Mouse (Mus musculus) liver, embryonic 15.5 days (tissue): ENCODE data around the gene Fads2. TPM values are rescaled to one million over a fixed set of nuclear protein-coding genes. Genes with fewer than 3 reads are reported as not detected.

Experiments
- ATAC-seq: fragments of 200-750 bp; cut with Nextera tagmentation; 2 replicates; pipeline ENCODE4 v1.8.0; 2017; ENCODE audit warnings: moderate number of reproducible peaks, mild to moderate bottlenecking, moderate library complexity; ENCODE audit not compliant: insufficient read depth
- H3K27ac ChIP-seq: fragments of 300-500 bp; sonication (generic); replicated peaks from 2 replicates; pipeline ENCODE4 v1.5.1; 2015; ENCODE audit warnings: mild to moderate bottlenecking, inconsistent platforms
- H3K27me3 ChIP-seq: fragments of 300-500 bp; sonication (generic); 2 replicates; pipeline ENCODE4 v1.6.1; 2015; ENCODE audit warnings: mild to moderate bottlenecking, inconsistent platforms
- H3K36me3 ChIP-seq: fragments of 300-500 bp; sonication (generic); replicated peaks from 2 replicates; pipeline ENCODE4 v1.6.1; 2015; ENCODE audit warnings: moderate library complexity, mild to moderate bottlenecking, inconsistent platforms
- H3K4me1 ChIP-seq: fragments of 300-500 bp; sonication (generic); replicated peaks from 2 replicates; pipeline ENCODE4 v1.6.1; 2015; ENCODE audit warnings: inconsistent platforms
- H3K4me2 ChIP-seq: fragments of 300-500 bp; sonication (generic); 2 replicates; pipeline ENCODE4 v1.6.1; 2015; ENCODE audit warnings: moderate library complexity, mild to moderate bottlenecking, inconsistent platforms
- H3K4me3 ChIP-seq: fragments of 300-500 bp; sonication (generic); replicated peaks from 2 replicates; pipeline ENCODE4 v1.5.1; 2015; ENCODE audit warnings: mild to moderate bottlenecking, inconsistent platforms
- H3K9ac ChIP-seq: fragments of 300-500 bp; sonication (generic); 2 replicates; pipeline ENCODE4 v1.6.1; 2015; ENCODE audit warnings: moderate library complexity, mild to moderate bottlenecking, inconsistent platforms
- H3K9me3 ChIP-seq: fragments of 300-500 bp; sonication (generic); replicated peaks from 2 replicates; pipeline ENCODE4 v1.6.1; 2016; ENCODE audit warnings: inconsistent platforms
- WGBS: fragments of 180-500 bp; shearing (Covaris S2); methylation state at CpG from one replicate; pipeline ENCODE4 v1.1.7; 2015; ENCODE audit warnings: mixed read lengths; ENCODE audit not compliant: insufficient replicate concordance; 5-methylcytosine and 5-hydroxymethylcytosine counted together
- polyA plus RNA-seq: library from polyadenylated mRNA; unstranded; fragments of >200 nt; fragmentation: Nextera tagmentation; extraction: Ambion mirVana; gene quantifications from 2 replicates; pipeline ENCODE4 v1.2.1, GENCODE M21; 2015

Fads2 gene
- polyA plus RNA-seq, 1 experiment from 2014 or later: 89.7 TPM

- Histone ChIP-seq H3K9ac (no peak overlapping the region), H3K9me3 (no peaks in the 10 kb centered on the region), H3K27me3 (no peaks in the 10 kb centered on the region), H3K4me2 (no peak overlapping the region), H3K4me3 (no peak overlapping the region), H3K4me1 (peaks cover under 1% of the 10 kb centered on the region; the same call in 1 of the 2 replicates), H3K27ac (no peak overlapping the region), H3K36me3 (peaks cover 93% of the 10 kb centered on the region)
- 77% methylated on average over 4 of the region's 4 CpGs for WGBS
- no peak for ATAC-seq
Observed at GRCm38 (mm10) chr19:10071892-10072291, 29.7 kb downstream of the Fads2 start.

DNA sequence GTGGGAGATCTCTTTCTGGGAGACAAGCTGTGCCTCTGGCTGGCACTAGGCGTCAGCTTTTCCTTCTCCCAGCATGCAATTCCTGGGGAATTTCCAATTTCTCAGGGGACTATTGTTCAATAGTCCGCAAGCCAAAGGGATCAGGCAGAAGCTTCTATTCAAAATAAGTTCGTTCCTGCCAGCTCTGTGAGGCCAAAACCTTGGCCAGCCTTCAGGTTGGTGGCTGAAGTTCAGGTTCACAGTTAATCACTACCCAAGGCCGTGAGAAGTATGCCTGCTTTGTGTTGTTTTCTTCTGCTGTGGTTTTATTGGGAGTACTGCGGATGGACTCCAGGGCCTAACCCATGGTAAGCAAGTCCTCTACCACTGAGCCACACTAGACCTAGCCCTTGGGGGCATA is 30.4 kb downstream of the Fads2 start:
- Histone ChIP-seq H3K9me3 (no peaks in the 10 kb centered on the region), H3K9ac (no peak overlapping the region), H3K36me3 (peaks cover 87% of the 10 kb centered on the region), H3K4me2 (no peak overlapping the region), H3K27me3 (no peaks in the 10 kb centered on the region), H3K27ac (no peak overlapping the region), H3K4me3 (no peak overlapping the region), H3K4me1 (peaks cover 7% of the 10 kb centered on the region)
- no peak for ATAC-seq
- WGBS: 75% methylated on average over 5 of the region's 5 CpGs

- Histone ChIP-seq H3K9ac (no peak overlapping the region), H3K27me3 (no peaks in the 10 kb centered on the region), H3K36me3 (peaks cover 85% of the 10 kb centered on the region), H3K4me1 (peaks cover 15% of the 10 kb centered on the region), H3K9me3 (no peaks in the 10 kb centered on the region), H3K4me2 (no peak overlapping the region), H3K27ac (no peak overlapping the region), H3K4me3 (no peak overlapping the region)
- WGBS: 74% methylated on average over 8 of the region's 8 CpGs
- no peak for ATAC-seq
Observed at GRCm38 (mm10) chr19:10070186-10070980, 31.2 kb downstream of the Fads2 start.

DNA sequence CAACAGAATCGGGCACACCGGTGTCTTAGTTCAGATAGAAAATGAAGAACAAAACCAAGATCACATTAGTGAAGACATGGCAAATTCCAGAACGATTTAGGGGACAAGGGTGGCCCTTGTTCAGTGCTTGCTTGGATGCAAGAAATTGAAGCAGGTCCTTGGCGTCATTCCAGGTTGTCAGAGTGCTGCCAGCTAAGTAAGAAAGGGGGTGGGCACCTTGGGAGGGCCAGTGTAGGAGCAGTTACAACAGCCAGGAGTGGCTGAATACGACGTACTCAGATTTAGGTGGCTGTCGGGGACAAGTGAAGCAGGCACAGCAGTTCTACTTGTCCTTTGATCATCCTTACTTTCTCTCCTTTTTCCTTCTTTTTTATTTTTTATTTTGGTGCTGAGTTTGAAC is 33.8 kb downstream of the Fads2 start:
- H3K9me3 ChIP-seq: no peaks in the 10 kb centered on the region
- H3K9ac ChIP-seq: no peak overlapping the region
- no peak overlapping the region for H3K27ac ChIP-seq
- no peak overlapping the region for H3K4me2 ChIP-seq
- WGBS: 72% methylated on average over 7 of the region's 7 CpGs
- peaks cover 28% of the 10 kb centered on the region for H3K4me1 ChIP-seq
- peaks cover 78% of the 10 kb centered on the region for H3K36me3 ChIP-seq
- no peak overlapping the region for H3K4me3 ChIP-seq
- no peak for ATAC-seq
- no peaks in the 10 kb centered on the region for H3K27me3 ChIP-seq

DNA sequence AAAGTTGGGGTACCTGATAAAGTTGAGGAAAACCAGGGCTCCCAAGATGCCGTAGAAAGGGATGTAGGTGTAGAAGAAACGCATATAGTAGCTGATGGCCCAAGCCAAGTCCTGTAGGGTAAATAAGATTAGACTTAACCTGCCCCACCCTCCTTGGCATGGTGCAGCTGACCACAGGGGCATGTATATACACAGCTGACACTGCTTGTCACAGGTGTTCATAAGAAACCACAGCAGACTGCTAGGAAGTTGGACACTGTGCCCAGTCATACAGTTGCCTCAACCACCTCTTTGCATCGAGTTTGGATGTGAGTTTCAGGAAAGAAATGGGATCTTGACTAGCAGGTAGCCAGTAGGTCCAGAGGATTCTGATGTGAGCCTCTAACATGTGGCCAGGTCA is 35.0 kb downstream of the Fads2 start:
- Histone ChIP-seq H3K27ac (no peak overlapping the region), H3K36me3 (peaks cover 78% of the 10 kb centered on the region), H3K4me3 (no peak overlapping the region), H3K27me3 (no peaks in the 10 kb centered on the region), H3K4me1 (peaks cover 40% of the 10 kb centered on the region), H3K9ac (no peak overlapping the region), H3K9me3 (no peaks in the 10 kb centered on the region), H3K4me2 (no peak overlapping the region)
- 64% methylated on average over 3 of the region's 3 CpGs for WGBS
- ATAC-seq: no peak

- no peaks in the 10 kb centered on the region for H3K27me3 ChIP-seq
- WGBS: 42% methylated on average over 4 of the region's 4 CpGs
- H3K4me3 ChIP-seq: no peak overlapping the region
- H3K36me3 ChIP-seq: peaks cover 75% of the 10 kb centered on the region
- no peak overlapping the region for H3K9ac ChIP-seq
- peak overlapping the region; percentile 38; the same call in 1 of the 2 replicates for H3K27ac ChIP-seq
- no peak for ATAC-seq
- no peaks in the 10 kb centered on the region for H3K9me3 ChIP-seq
- no peak overlapping the region for H3K4me2 ChIP-seq
- H3K4me1 ChIP-seq: peaks cover 43% of the 10 kb centered on the region
Observed at GRCm38 (mm10) chr19:10066189-10066500, 35.4 kb downstream of the Fads2 start.

- WGBS: 30% methylated on average over 5 of the region's 5 CpGs
Observed at GRCm38 (mm10) chr19:10065465-10066188, 35.9 kb downstream of the Fads2 start.

DNA sequence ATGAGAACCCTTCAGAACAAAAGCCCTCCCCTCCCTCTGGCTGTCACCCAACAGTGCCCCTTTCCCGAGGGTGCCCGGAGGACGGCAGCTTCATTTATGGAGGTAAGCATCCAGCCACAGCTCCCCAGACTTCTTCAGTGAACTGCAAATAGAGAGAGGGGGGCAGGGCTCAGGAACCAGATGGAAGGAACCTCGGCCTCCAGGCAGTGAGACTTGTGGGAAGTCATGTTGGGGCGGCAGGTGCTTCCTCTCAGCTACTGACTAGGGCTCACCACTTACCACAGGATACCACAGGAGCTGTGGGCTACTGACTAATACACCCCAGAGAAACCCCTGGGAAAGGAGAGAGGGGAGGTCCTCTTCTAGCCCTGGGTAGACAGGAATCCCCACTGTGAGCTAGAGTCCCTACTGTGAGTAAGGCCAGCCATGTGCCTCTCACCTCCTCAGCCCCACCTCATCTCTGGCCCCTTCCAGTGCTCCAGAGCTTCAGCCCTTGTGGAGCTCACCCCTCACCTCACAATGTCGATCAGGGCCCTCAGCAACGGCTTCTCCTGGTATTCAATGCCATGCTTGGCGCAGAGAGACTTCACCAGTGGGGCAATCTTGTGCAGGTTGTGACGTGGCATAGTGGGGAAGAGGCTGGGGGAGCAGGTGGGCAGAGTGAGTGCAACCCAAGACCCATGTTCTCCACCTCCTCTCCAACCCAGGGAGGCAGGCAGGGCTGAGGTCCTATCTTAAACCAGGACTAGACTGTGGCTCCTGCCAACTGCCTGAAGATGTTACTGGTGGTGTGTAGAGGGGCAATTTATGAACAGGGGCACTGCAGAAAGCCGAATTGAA is 37.2 kb downstream of the Fads2 start:
- Histone ChIP-seq H3K27ac (no peak overlapping the region), H3K4me1 (peaks cover 61% of the 10 kb centered on the region), H3K4me2 (no peak overlapping the region), H3K4me3 (no peak overlapping the region), H3K9ac (no peak overlapping the region), H3K27me3 (no peaks in the 10 kb centered on the region), H3K9me3 (no peaks in the 10 kb centered on the region), H3K36me3 (peaks cover 59% of the 10 kb centered on the region)
- ATAC-seq: no peak
- WGBS: 50% methylated on average over 10 of the region's 10 CpGs

More at GRCm38 (mm10) chr19:10065465-10066188, 35.9 kb downstream of the Fads2 start:
- Histone ChIP-seq H3K27me3 (no peaks in the 10 kb centered on the region), H3K27ac (peak overlapping the region; percentile 38; the same call in 1 of the 2 replicates), H3K9me3 (no peaks in the 10 kb centered on the region), H3K4me1 (peaks cover 48% of the 10 kb centered on the region), H3K4me3 (no peak overlapping the region), H3K36me3 (peaks cover 71% of the 10 kb centered on the region), H3K4me2 (no peak overlapping the region), H3K9ac (no peak overlapping the region)
- ATAC-seq: no peak; the same call in 1 of the 2 replicates

DNA sequence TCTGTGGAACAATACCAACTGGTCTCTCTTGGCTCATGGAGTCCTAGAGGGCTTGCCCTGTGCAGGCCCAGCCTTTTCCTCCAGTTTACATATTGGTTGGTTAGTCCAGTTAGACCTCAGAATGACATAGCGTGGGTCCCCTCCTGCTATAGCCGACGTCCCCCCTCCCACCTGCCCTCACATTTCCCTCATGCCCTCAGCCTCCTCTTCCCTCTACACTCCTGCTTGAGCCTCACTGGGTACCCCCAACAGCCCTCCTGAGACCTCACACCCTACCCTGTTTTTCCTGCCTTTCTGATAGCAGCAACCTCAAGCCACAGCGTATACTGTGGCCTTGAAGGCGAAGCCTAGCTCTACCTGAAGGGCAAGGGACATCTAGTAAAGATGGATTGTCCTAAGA is 38.7 kb downstream of the Fads2 start:
- WGBS: 62% methylated on average over 5 of the region's 5 CpGs
- Histone ChIP-seq H3K4me1 (peaks cover 73% of the 10 kb centered on the region), H3K27ac (no peak overlapping the region)

DNA sequence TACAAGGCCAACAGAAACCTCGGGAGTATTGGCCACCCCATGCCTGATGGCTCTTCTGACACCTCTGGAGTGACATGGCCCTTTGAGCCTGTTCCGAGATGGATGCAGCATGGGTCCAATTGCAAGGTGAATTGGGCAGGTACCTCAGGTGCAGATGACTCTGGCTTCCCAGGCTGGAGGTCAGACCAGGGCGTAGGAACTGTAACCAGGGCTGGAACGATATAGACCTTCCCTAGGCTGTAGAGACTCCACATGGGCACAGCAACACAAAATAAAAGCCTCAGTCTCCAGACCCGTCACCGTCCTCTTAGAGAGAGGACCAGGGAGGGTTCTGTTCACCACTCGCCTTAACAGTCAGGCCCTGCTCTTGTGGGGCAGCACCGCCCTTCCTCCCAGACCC is 39.3 kb downstream of the Fads2 start:
- Histone ChIP-seq H3K4me1 (peaks cover 73% of the 10 kb centered on the region), H3K9ac (no peak overlapping the region), H3K27ac (no peak overlapping the region), H3K36me3 (peaks cover 40% of the 10 kb centered on the region), H3K4me2 (no peak overlapping the region), H3K4me3 (no peak overlapping the region), H3K9me3 (no peaks in the 10 kb centered on the region), H3K27me3 (no peaks in the 10 kb centered on the region)
- 70% methylated on average over 8 of the region's 8 CpGs for WGBS
- no peak for ATAC-seq

More for the DNA sequence above, 38.7 kb downstream of the Fads2 start:
- no peak overlapping the region for H3K4me2 ChIP-seq
- peaks cover 45% of the 10 kb centered on the region for H3K36me3 ChIP-seq
- ATAC-seq: no peak
- H3K9me3 ChIP-seq: no peaks in the 10 kb centered on the region
- no peak overlapping the region for H3K9ac ChIP-seq
- no peak overlapping the region for H3K4me3 ChIP-seq
- no peaks in the 10 kb centered on the region for H3K27me3 ChIP-seq

- no peak for ATAC-seq
- H3K27ac ChIP-seq: peak overlapping the region; percentile 84
- H3K36me3 ChIP-seq: peaks cover 37% of the 10 kb centered on the region
- no peaks in the 10 kb centered on the region for H3K27me3 ChIP-seq
- H3K4me1 ChIP-seq: peaks cover 70% of the 10 kb centered on the region
- 64% methylated on average over 2 of the region's 2 CpGs for WGBS
- H3K4me2 ChIP-seq: no peak overlapping the region
- no peak overlapping the region for H3K4me3 ChIP-seq
- H3K9ac ChIP-seq: no peak overlapping the region
- H3K9me3 ChIP-seq: no peaks in the 10 kb centered on the region
Observed at GRCm38 (mm10) chr19:10061624-10062023, 39.9 kb downstream of the Fads2 start.
